ENCODE assay signal across 11 mouse cellular contexts in the genomic region with DNA sequence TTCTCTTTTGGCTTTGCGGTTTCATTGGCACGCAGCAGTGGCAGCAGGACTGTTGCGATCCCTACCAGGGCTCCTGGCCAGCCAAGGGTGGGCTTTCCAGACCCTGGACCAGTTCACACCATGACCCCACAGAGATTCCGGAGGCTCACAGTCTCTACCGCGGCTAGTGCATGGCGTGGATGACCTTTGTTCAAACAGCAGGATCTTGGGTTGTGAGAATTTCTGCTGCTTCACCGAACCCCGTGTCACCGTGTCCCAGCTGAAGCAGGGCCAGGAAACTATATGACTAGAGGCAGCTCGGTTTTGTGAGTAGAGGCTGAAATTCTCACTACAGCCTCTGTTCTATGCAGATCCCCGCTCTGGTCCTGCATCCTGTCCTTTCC. TPM values are rescaled to one million over a fixed set of nuclear protein-coding genes. Genes with fewer than 3 reads are reported as not detected.
DNase-seq lines count a peak whose midpoint lies in the region; ATAC-seq and TF ChIP-seq lines count a peak whose summit lies in the region.
"Had no signal": no experiment of that assay in that cellular context is flagged by ENCODE, and none has a peak within 500 bp of the region (broad histone marks: within the 10 kb centered on the region; RNA-seq: fewer than 3 reads in every experiment).

No protein-coding gene starts in this region.

- in situ Hi-C loops in CH12.LX (cut with MboI; ENCODE audit: low pct_ligation_motif_present, low pct_unique_long_range_greater_than_20kb, low sequenced_read_pairs), result no loop called here

- H3K4me3 ChIP-seq in heart, embryonic 12.5 days, result no peak overlapping the region
- H3K4me3 ChIP-seq in CH12.LX (replicated peaks in 1 of 3; ENCODE audit: low read depth in 2 of 3, low read length in 2 of 3, poor library complexity in 1 of 3), result no peak overlapping the region
- peak overlapping the region; percentile 26; the same call in 1 of the 2 replicates for H3K4me3 ChIP-seq in forebrain, embryonic 16.5 days (replicated peaks; ENCODE audit: low read length)
- H3K4me3 ChIP-seq in kidney, embryonic 14.5 days (ENCODE audit: low read length), result no peak overlapping the region
- no peak overlapping the region; the same call in 1 of the 2 replicates for H3K4me3 ChIP-seq in neural tube, embryonic 13.5 days
- H3K4me3 ChIP-seq: erythroblast, embryonic 14.5 days had no signal

- H3K79me2 ChIP-seq in CH12.LX (replicated peaks; ENCODE audit: control insufficient read depth, extremely low read depth, insufficient read depth, poor library complexity, severe bottlenecking), result no peaks in the 10 kb centered on the region

- H3K9me3 ChIP-seq in heart, embryonic 12.5 days (replicated peaks), result no peaks in the 10 kb centered on the region
- H3K9me3 ChIP-seq in CH12.LX (replicated peaks; ENCODE audit: low read length), result no peaks in the 10 kb centered on the region
- H3K9me3 ChIP-seq in forebrain, embryonic 16.5 days (ENCODE audit: control insufficient read depth, low read length), result no peaks in the 10 kb centered on the region
- no peaks in the 10 kb centered on the region for H3K9me3 ChIP-seq in kidney, embryonic 14.5 days (ENCODE audit: control insufficient read depth, low read length)
- H3K9me3 ChIP-seq in neural tube, embryonic 13.5 days, result no peaks in the 10 kb centered on the region

- no peak for TF ChIP-seq CTCF in CH12.LX (conservative IDR thresholded peaks at IDR 0.05 in 1 of 2, IDR thresholded peaks at IDR 0.05 in 1 of 2; ENCODE audit: low read depth in 2 of 2, low read length in 2 of 2)

- TF ChIP-seq EP300 in CH12.LX (IDR thresholded peaks at IDR 0.05; ENCODE audit: low read length), result no peak

- H3K27me3 ChIP-seq in heart, embryonic 12.5 days (replicated peaks), result no peaks in the 10 kb centered on the region
- H3K27me3 ChIP-seq in CH12.LX (replicated peaks), result no peaks in the 10 kb centered on the region
- no peaks in the 10 kb centered on the region for H3K27me3 ChIP-seq in forebrain, embryonic 16.5 days (replicated peaks; ENCODE audit: control insufficient read depth, insufficient read depth, low read length)
- H3K27me3 ChIP-seq in kidney, embryonic 14.5 days (ENCODE audit: control insufficient read depth, insufficient read depth, low read length), result no peaks in the 10 kb centered on the region
- no peaks in the 10 kb centered on the region for H3K27me3 ChIP-seq in neural tube, embryonic 13.5 days

- H3K27ac ChIP-seq in heart, embryonic 12.5 days (ENCODE audit: poor library complexity, severe bottlenecking), result no peak overlapping the region
- no peak overlapping the region for H3K27ac ChIP-seq in CH12.LX (ENCODE audit: insufficient read depth, low read depth)
- 0 out of 2 replicates have a peak overlapping the region, but pooled peaks have one; percentile 33 for H3K27ac ChIP-seq in forebrain, embryonic 16.5 days (ENCODE audit: low read length)
- no peak overlapping the region for H3K27ac ChIP-seq in kidney, embryonic 14.5 days (ENCODE audit: low read depth, low read length)
- peak overlapping the region; percentile 76 for H3K27ac ChIP-seq in neural tube, embryonic 13.5 days (replicated peaks)

- no peaks in the 10 kb centered on the region for H3K4me1 ChIP-seq in heart, embryonic 12.5 days (replicated peaks)
- peaks cover 0 to 4% of the 10 kb centered on the region in 2 experiments; a peak in 2 of 4 replicates for H3K4me1 ChIP-seq in CH12.LX (ENCODE audit: control insufficient read depth in 1 of 2, insufficient read depth in 2 of 2)
- peaks cover 16% of the 10 kb centered on the region for H3K4me1 ChIP-seq in forebrain, embryonic 16.5 days (replicated peaks; ENCODE audit: control insufficient read depth, insufficient read depth, low read length)
- 0 out of 2 replicates have a peak, but pooled peaks cover 5% of the 10 kb centered on the region for H3K4me1 ChIP-seq in kidney, embryonic 14.5 days (ENCODE audit: control insufficient read depth, insufficient read depth, low read length)
- peaks cover 17% of the 10 kb centered on the region for H3K4me1 ChIP-seq in neural tube, embryonic 13.5 days (replicated peaks)

- no peak for ATAC-seq in heart, embryonic 12.5 days (ENCODE audit: insufficient number of reproducible peaks, low FRiP score)
- ATAC-seq in forebrain, embryonic 16.5 days, result peak; percentile 73
- peak; percentile 47; the same call in 1 of the 2 replicates for ATAC-seq in kidney, embryonic 14.5 days (ENCODE audit: low FRiP score, low TSS enrichment)
- peak; percentile 67; the same call in 1 of the 2 replicates for ATAC-seq in neural tube, embryonic 13.5 days (ENCODE audit: low read depth)

- H3K9ac ChIP-seq in heart, embryonic 12.5 days, result no peak overlapping the region
- H3K9ac ChIP-seq in CH12.LX (ENCODE audit: insufficient read depth, low read depth), result no peak overlapping the region
- 0 out of 2 replicates have a peak overlapping the region, but pooled peaks have one; percentile 25 for H3K9ac ChIP-seq in forebrain, embryonic 16.5 days (replicated peaks; ENCODE audit: low read depth, low read length)
- H3K9ac ChIP-seq in kidney, embryonic 14.5 days (ENCODE audit: low read depth, low read length), result no peak overlapping the region; the same call in 1 of the 2 replicates
- H3K9ac ChIP-seq in neural tube, embryonic 13.5 days, result peak overlapping the region; percentile 27; the same call in 1 of the 2 replicates

- TF ChIP-seq RAD21 in CH12.LX (IDR thresholded peaks at IDR 0.05; ENCODE audit: low read depth, low read length), result no peak

- no peak overlapping the region for H3K4me2 ChIP-seq in heart, embryonic 12.5 days
- H3K4me2 ChIP-seq in CH12.LX (ENCODE audit: insufficient read depth, low read depth, poor library complexity, severe bottlenecking), result peak overlapping the region; percentile 3; the same call in 1 of the 2 replicates
- peak overlapping the region; percentile 49 for H3K4me2 ChIP-seq in forebrain, embryonic 16.5 days (ENCODE audit: low read length)
- no peak overlapping the region; the same call in 1 of the 2 replicates for H3K4me2 ChIP-seq in kidney, embryonic 14.5 days (replicated peaks; ENCODE audit: low read depth, low read length)
- peak overlapping the region; percentile 27 for H3K4me2 ChIP-seq in neural tube, embryonic 13.5 days

- H3K36me3 ChIP-seq in heart, embryonic 12.5 days, result no peaks in the 10 kb centered on the region
- no peaks in the 10 kb centered on the region for H3K36me3 ChIP-seq in CH12.LX (replicated peaks in 1 of 2; ENCODE audit: control insufficient read depth in 1 of 2, insufficient read depth in 1 of 2, low read length in 1 of 2)
- no peaks in the 10 kb centered on the region for H3K36me3 ChIP-seq in forebrain, embryonic 16.5 days (ENCODE audit: control insufficient read depth, insufficient read depth)
- no peaks in the 10 kb centered on the region for H3K36me3 ChIP-seq in kidney, embryonic 14.5 days (ENCODE audit: control insufficient read depth, insufficient read depth, low read length)
- no peaks in the 10 kb centered on the region for H3K36me3 ChIP-seq in neural tube, embryonic 13.5 days

- 72% methylated on average over 12 of the region's 12 CpGs for WGBS in heart, embryonic 12.5 days
- 33% methylated on average over 12 of the region's 12 CpGs for WGBS in forebrain, embryonic 16.5 days
- 80% methylated on average over 12 of the region's 12 CpGs for WGBS in kidney, embryonic 14.5 days
- WGBS in neural tube, embryonic 13.5 days, result 54% methylated on average over 12 of the region's 12 CpGs

- TF ChIP-seq POLR2A in CH12.LX (IDR thresholded peaks at IDR 0.05; ENCODE audit: low read depth, low read length), result no peak

- dilution Hi-C loops in CH12.LX (cut with MboI; ENCODE audit: extremely low pct_ligation_motif_present, extremely low pct_unique_long_range_greater_than_20kb, low sequenced_read_pairs), result no loop called here

- peak; percentile 94 for DNase-seq in heart, adult 11 months
- DNase-seq in CH12.LX (ENCODE audit: extremely low read depth), result no peak
- no peak for DNase-seq in urinary bladder, postnatal 4 days (ENCODE audit: low spot score in 2 of 2)
- DNase-seq in thymus, postnatal 25 days, result no peak

TF ChIP-seq in CH12.LX, 34 proteins besides CTCF, POLR2A, EP300 and RAD21 (continues in another document):
- TF ChIP-seq CHD2 (IDR thresholded peaks at IDR 0.05; ENCODE audit: low read length) (no peak), SMC3 (IDR thresholded peaks at IDR 0.05; ENCODE audit: low read depth, low read length) (no peak), ETS1 (conservative IDR thresholded peaks at IDR 0.05; ENCODE audit: low read depth, low read length) (no peak), POLR2AphosphoS2 (IDR thresholded peaks at IDR 0.05; ENCODE audit: low read depth, low read length) (no peak), ZMIZ1 (IDR thresholded peaks at IDR 0.05; ENCODE audit: low read depth, low read length) (no peak), BHLHE40 (IDR thresholded peaks at IDR 0.05; ENCODE audit: low read depth, low read length) (no peak), MYC (IDR thresholded peaks at IDR 0.05; ENCODE audit: low read depth, low read length) (no peak)

RNA-seq across cellular contexts. Expression of gene Fmo1, which starts 7.7 kb away (rescaled TPM):
- 2.2 and 2.8 TPM in 2 replicates for polyA plus RNA-seq in heart, embryonic 12.5 days (2016; fragmentation: Nextera tagmentation; extraction: Ambion mirVana)
- total RNA-seq in CH12.LX (2012; rRNA removed) (not detected in 2 replicates), CH12.LX (2014; rRNA removed) (not detected in 2 replicates)
- not detected in 2 replicates for polyA plus RNA-seq in CH12.LX (2012; ENCODE audit: insufficient read length, low read depth)
- polyA plus RNA-seq in forebrain, embryonic 16.5 days (2015; fragmentation: Nextera tagmentation; extraction: Ambion mirVana), result 22.5 and 29.2 TPM in 2 replicates
- 8.9 and 17.2 TPM in 2 replicates for polyA plus RNA-seq in kidney, embryonic 14.5 days (2014; fragmentation: Nextera tagmentation; extraction: Ambion mirVana)
- 21.0 and 22.9 TPM in 2 replicates for polyA plus RNA-seq in neural tube, embryonic 13.5 days (2015; fragmentation: Nextera tagmentation; extraction: Ambion mirVana)
- total RNA-seq: neutrophil, adult 5-6 weeks had no signal
- polyA plus RNA-seq: erythroblast, embryonic 14.5 days had no signal

RNA-seq across cellular contexts. Expression of gene Fmo2, which starts 39.8 kb away (rescaled TPM):
- polyA plus RNA-seq in heart, embryonic 12.5 days (2016; fragmentation: Nextera tagmentation; extraction: Ambion mirVana), result 1.4 and 1.6 TPM in 2 replicates
- total RNA-seq in CH12.LX (2012; rRNA removed) (not detected in 2 replicates), CH12.LX (2014; rRNA removed) (not detected in 2 replicates)
- polyA plus RNA-seq in CH12.LX (2012; ENCODE audit: insufficient read length, low read depth), result not detected in 2 replicates
- polyA plus RNA-seq in forebrain, embryonic 16.5 days (2015; fragmentation: Nextera tagmentation; extraction: Ambion mirVana), result 0.17 TPM in 1 of 2 replicates, not detected in the other
- 0.99 and 1.2 TPM in 2 replicates for polyA plus RNA-seq in kidney, embryonic 14.5 days (2014; fragmentation: Nextera tagmentation; extraction: Ambion mirVana)
- polyA plus RNA-seq in neural tube, embryonic 13.5 days (2015; fragmentation: Nextera tagmentation; extraction: Ambion mirVana), result 0.91 and 2.2 TPM in 2 replicates
- total RNA-seq: ES-E14 had no signal
- polyA plus RNA-seq: erythroblast, embryonic 14.5 days had no signal

RNA-seq across cellular contexts. Expression of gene Fmo4, which starts 45.0 kb away (rescaled TPM):
- polyA plus RNA-seq in heart, embryonic 12.5 days (2016; fragmentation: Nextera tagmentation; extraction: Ambion mirVana), result not detected in 2 replicates
- total RNA-seq in CH12.LX (2012; rRNA removed) (not detected in 2 replicates), CH12.LX (2014; rRNA removed) (not detected in 2 replicates)
- not detected in 2 replicates for polyA plus RNA-seq in CH12.LX (2012; ENCODE audit: insufficient read length, low read depth)
- polyA plus RNA-seq in forebrain, embryonic 16.5 days (2015; fragmentation: Nextera tagmentation; extraction: Ambion mirVana), result 0.13 and 0.31 TPM in 2 replicates
- 0.17 and 0.60 TPM in 2 replicates for polyA plus RNA-seq in kidney, embryonic 14.5 days (2014; fragmentation: Nextera tagmentation; extraction: Ambion mirVana)
- polyA plus RNA-seq in neural tube, embryonic 13.5 days (2015; fragmentation: Nextera tagmentation; extraction: Ambion mirVana), result 0.36 and 0.61 TPM in 2 replicates
- total RNA-seq: ES-E14; neutrophil, adult 5-6 weeks had no signal
- polyA plus RNA-seq: erythroblast, embryonic 14.5 days had no signal

Comparison
In these comparisons a context has a peak if more than half of its experiments do, and no peak if none do; other contexts are left out.
1. H3K27ac ChIP-seq: peak in forebrain, embryonic 16.5 days (single experiment) and neural tube, embryonic 13.5 days (single experiment); none in heart, embryonic 12.5 days (single experiment), CH12.LX (single experiment) and kidney, embryonic 14.5 days (single experiment).
2. H3K4me2 ChIP-seq: peak in CH12.LX (single experiment), forebrain, embryonic 16.5 days (single experiment) and neural tube, embryonic 13.5 days (single experiment); none in heart, embryonic 12.5 days (single experiment) and kidney, embryonic 14.5 days (single experiment).
3. H3K9ac ChIP-seq: peak in forebrain, embryonic 16.5 days (single experiment) and neural tube, embryonic 13.5 days (single experiment); none in heart, embryonic 12.5 days (single experiment), CH12.LX (single experiment) and kidney, embryonic 14.5 days (single experiment).